Mouse (Mus musculus) spleen, postnatal 36 days (tissue): ENCODE measurements around the gene Mtr.
"Not testable (repeated sequence)": the region's sequence is repeated elsewhere in the genome, so short reads cannot be mapped to it uniquely, and the experiment has no call there.

ENCODE experiments used
- DNase-seq, 2 experiments: peaks; one replicate each; pipeline ENCODE4 v3.0.0; 2022; ENCODE audit warnings: low spot score in 2 of 2, mixed read lengths in 1 of 2

Mtr gene

DNA sequence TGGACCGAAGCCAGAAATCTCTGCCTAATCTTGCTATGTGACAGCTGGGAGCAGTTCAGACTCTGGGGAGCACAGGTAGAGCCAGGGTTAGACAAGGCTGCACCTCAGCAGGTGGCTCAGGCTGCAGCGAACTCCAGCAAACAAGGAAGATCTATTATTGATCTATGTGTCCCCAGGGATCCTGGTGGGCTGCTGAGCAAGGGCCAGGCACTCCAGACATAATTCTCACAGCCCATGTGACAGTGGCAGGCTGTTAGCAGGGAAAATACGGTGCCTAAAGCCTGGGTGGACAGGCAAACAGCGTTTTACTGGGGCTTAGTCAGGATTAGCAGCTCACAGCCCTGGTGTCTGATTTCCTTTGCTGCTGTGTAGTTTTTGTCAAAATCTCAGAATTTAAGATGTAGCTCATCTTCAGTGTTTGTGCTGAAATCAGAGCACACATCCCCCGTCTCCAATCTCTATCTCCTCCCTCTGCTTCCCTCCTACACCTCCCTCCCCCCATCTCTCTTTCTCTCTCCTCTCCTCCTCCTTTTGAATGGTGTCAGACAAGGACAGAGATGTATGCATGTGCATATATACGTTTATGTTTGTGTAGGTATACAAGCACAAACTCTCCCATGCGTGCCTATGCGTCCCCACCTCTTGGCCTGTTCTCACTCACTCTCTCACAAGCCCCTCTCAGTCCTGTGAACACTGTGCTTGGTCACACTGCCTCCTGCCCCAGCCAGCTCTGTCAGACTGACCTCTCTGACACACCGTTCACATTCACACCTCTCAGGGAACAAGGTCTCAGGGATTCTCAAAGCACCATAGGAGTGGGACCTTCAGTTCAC lies 98.4 kb downstream of the Mtr start:
- no peak for DNase-seq

DNA sequence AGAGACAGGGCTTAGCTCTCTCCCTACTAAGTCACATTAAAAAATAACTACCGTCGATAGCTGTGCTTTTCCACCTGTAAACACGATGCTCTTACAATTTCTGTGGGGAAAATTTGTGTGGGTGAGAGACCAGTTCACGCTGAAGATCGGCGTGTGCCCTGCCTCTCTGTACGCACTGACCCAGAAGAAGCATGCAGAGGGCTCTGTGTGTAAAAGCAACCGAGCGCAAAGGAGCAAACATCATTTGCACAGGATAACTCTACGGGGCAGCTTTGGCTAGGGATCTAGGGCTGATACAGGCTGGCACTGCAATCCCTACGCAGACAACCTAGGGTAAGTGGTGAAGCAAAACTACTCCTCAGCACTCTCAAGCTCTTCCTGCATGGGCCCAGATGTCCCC lies 104.0 kb downstream of the Mtr start:
- DNase-seq, result no peak

DNA sequence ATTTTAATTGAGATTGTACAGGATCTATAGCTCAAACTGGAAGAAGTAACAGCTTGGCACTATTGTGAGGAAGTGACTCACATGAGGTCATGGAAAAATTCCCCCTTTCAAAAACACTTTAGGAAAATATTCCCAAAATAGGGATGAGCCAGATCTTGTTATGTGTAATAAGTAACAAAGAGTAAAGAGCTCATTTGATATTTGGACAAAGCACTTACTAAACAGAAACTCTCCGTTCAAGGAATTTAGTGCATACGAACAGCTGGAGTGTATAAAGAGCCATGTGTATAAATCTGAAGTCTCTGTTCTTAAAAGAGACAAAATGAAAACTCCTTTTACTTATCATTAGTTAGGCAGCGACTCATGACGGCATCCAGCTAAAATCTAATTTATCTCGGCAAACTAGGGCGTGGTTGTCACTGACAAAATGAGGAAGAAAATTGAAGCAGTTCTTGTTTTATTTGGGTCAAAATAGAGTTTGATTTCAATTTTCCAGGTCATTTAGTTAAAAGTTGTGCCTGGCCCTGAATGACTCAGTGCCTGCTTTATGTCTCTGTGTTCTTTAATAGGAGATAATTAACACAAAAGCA lies 110.9 kb downstream of the Mtr start:
- no peak for DNase-seq

DNA sequence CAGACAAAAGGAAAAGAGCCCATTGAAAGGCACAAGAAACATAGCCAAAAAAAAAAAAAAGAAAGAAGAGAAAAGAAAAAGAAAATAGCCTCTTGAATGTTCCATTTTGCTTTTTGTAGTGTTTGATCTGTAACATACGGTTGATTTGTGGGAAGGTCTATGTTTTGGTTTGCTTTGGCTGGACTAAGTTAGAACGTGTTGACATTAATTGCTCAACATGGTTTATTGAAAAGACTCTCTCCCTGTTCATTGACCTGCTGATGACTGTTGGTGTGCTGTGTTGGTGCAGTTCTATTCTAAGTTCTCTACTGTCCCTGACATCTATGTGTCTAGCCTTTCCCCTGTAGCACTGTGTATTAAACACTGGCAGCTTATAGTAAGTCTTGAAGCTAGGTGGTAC lies 111.5 kb downstream of the Mtr start:
- DNase-seq, result no peak

DNA sequence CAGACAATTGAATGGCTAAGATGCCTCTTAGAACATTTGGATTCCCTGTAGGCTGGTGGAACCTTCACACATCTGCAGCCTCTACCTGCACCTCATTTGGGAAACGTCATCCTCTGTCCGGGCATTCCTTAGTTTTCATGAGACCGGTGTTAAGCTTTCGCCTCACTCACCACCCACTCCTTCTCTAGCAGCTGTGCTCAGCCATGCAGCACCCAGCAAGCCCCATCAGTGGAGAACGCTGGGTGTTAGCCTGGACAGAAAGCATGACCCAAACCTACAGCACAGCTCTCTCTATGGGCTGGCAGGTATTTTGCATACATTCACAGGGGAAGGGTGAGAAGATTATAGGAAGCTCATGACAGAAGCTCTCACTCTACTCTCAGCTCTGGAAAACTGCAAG lies 114.6 kb downstream of the Mtr start:
- no peak for DNase-seq

DNA sequence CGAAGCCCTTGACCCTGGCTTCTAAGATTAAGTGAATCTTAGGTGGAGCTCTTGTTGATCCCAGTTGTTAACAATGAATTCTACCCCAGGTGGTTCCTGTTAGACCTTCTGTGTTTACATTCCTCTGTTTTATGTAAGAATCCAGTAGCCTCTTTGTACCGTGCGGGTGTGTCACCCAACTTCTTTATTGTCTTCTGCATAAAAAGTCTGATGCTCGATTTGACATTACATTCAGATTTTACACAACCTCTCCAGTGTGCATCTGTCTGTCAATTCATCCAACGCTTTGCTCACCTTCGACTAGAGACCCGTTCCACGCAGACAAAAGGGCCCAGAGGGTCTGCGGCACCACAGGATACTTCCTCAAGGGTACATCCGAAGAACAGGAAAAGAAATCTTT lies 121.5 kb downstream of the Mtr start:
- DNase-seq, result not testable (repeated sequence)

DNA sequence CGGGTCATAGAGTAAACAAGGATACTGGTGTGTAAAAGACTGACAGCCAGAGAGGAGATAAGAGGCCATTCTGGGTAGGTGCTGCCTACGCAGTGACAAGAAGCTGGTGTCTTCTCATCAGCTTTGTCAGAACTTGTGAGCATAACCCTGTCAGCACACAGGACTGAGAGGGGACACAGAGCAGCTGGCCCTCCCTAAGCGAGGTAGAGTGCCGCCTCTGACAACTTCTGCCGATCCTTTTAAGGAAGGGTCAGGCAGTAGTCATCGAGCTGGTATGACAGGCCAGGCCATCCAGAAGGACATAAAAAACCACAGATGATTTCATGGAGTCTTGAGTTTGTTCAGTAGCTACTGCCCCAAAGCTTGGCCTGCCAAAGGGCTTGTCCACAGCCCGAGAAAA lies 124.4 kb downstream of the Mtr start:
- no peak for DNase-seq
